Mouse (Mus musculus) testis, adult 2 months (tissue): ENCODE results near the gene Paqr3. TPM values are rescaled to one million over a fixed set of nuclear protein-coding genes. Genes with fewer than 3 reads are reported as not detected.

Experiments
- H3K27ac ChIP-seq: fragments of 200-500 bp; 2 replicates; pipeline ENCODE4 v1.5.1; 2012; ENCODE audit warnings: low read depth, low read length; ENCODE audit not compliant: control insufficient read depth, insufficient read depth
- H3K27me3 ChIP-seq: fragments of 200-500 bp; 2 replicates; pipeline ENCODE4 v1.6.1; 2012; ENCODE audit warnings: mild to moderate bottlenecking, low read length, moderate library complexity; ENCODE audit not compliant: control insufficient read depth, insufficient read depth
- H3K36me3 ChIP-seq: fragments of 200-500 bp; 2 replicates; pipeline ENCODE4 v1.6.1; 2012; ENCODE audit warnings: mild to moderate bottlenecking, low read length; ENCODE audit not compliant: control insufficient read depth, insufficient read depth
- H3K4me1 ChIP-seq: fragments of 200-500 bp; 2 replicates; pipeline ENCODE4 v1.6.1; 2012; ENCODE audit warnings: low read length; ENCODE audit not compliant: control insufficient read depth, insufficient read depth
- H3K4me3 ChIP-seq: fragments of 200-500 bp; 2 replicates; pipeline ENCODE4 v1.5.1; 2012; ENCODE audit warnings: low read depth, mild to moderate bottlenecking, low read length, moderate library complexity, mixed read lengths; ENCODE audit not compliant: control insufficient read depth
- CTCF ChIP-seq: fragments of 200-500 bp; IDR thresholded peaks from 2 replicates; pipeline ENCODE4 v1.5.1; 2012; ENCODE audit warnings: low read depth, mild to moderate bottlenecking, inconsistent platforms, low read length, moderate library complexity; ENCODE audit not compliant: control insufficient read depth, insufficient read depth, insufficient replicate concordance
- POLR2A ChIP-seq: fragments of 200-500 bp; IDR thresholded peaks from 2 replicates; pipeline ENCODE4 v1.6.1; 2012; ENCODE audit warnings: low read depth, mild to moderate bottlenecking, inconsistent platforms, low read length, moderate library complexity; ENCODE audit not compliant: control insufficient read depth
- polyA plus RNA-seq: library from polyadenylated mRNA; depleted of rRNA; stranded (reverse); fragments of >200 nt; gene quantifications from 2 replicates; pipeline ENCODE4 v1.2.3, GENCODE M21; 2012

Gene Paqr3
- polyA plus RNA-seq, 1 experiment = 7.0 TPM

- Histone ChIP-seq H3K4me3 (no peak overlapping the region), H3K27me3 (no peaks in the 10 kb centered on the region), H3K4me1 (peaks cover 9% of the 10 kb centered on the region), H3K36me3 (peaks cover 4% of the 10 kb centered on the region), H3K27ac (peak overlapping the region; percentile 43; the same call in 1 of the 2 replicates)
- no peak for TF ChIP-seq POLR2A
Observed at GRCm38 (mm10) chr5:97084541-97084940, 26.9 kb downstream of the Paqr3 start.

- TF ChIP-seq POLR2A = no peak
- TF ChIP-seq CTCF = no peak
- Histone ChIP-seq H3K27me3 (no peaks in the 10 kb centered on the region), H3K4me3 (no peak overlapping the region), H3K4me1 (peaks cover 9% of the 10 kb centered on the region), H3K27ac (no peak overlapping the region), H3K36me3 (peaks cover 4% of the 10 kb centered on the region)
Observed at GRCm38 (mm10) chr5:97083701-97084100, 27.7 kb downstream of the Paqr3 start.

GRCm38 (mm10) chr5:97081481-97081880 is 29.9 kb downstream of the Paqr3 start:
- Histone ChIP-seq H3K27me3 (no peaks in the 10 kb centered on the region), H3K4me3 (no peak overlapping the region), H3K36me3 (no peaks in the 10 kb centered on the region), H3K4me1 (peaks cover 2% of the 10 kb centered on the region), H3K27ac (no peak overlapping the region)
- no peak for TF ChIP-seq POLR2A
- peak; percentile 35; the same call in 1 of the 2 replicates for TF ChIP-seq CTCF

GRCm38 (mm10) chr5:97078641-97079040 is 32.8 kb downstream of the Paqr3 start:
- Histone ChIP-seq H3K4me1 (peaks cover under 1% of the 10 kb centered on the region; the same call in 1 of the 2 replicates), H3K27ac (no peak overlapping the region), H3K36me3 (no peaks in the 10 kb centered on the region), H3K27me3 (no peaks in the 10 kb centered on the region), H3K4me3 (no peak overlapping the region)
- TF ChIP-seq CTCF (no peak), POLR2A (no peak)

GRCm38 (mm10) chr5:97077676-97078075 is 33.7 kb downstream of the Paqr3 start:
- H3K4me3 ChIP-seq = no peak overlapping the region
- H3K36me3 ChIP-seq = no peaks in the 10 kb centered on the region
- no peak overlapping the region for H3K27ac ChIP-seq
- H3K27me3 ChIP-seq = no peaks in the 10 kb centered on the region
- TF ChIP-seq POLR2A (no peak), CTCF (no peak)
- H3K4me1 ChIP-seq = no peaks in the 10 kb centered on the region

GRCm38 (mm10) chr5:97076167-97076566 is 35.2 kb downstream of the Paqr3 start:
- Histone ChIP-seq H3K4me1 (no peaks in the 10 kb centered on the region), H3K27ac (no peak overlapping the region), H3K36me3 (no peaks in the 10 kb centered on the region), H3K27me3 (no peaks in the 10 kb centered on the region), H3K4me3 (no peak overlapping the region)
- TF ChIP-seq CTCF = no peak
- no peak for TF ChIP-seq POLR2A

- Histone ChIP-seq H3K27me3 (no peaks in the 10 kb centered on the region), H3K4me1 (no peaks in the 10 kb centered on the region)
- TF ChIP-seq CTCF (no peak), POLR2A (no peak)
Observed at GRCm38 (mm10) chr5:97075476-97076151, 35.8 kb downstream of the Paqr3 start.

More at GRCm38 (mm10) chr5:97075476-97076151, 35.8 kb downstream of the Paqr3 start:
- Histone ChIP-seq H3K27ac (no peak overlapping the region), H3K36me3 (no peaks in the 10 kb centered on the region), H3K4me3 (no peak overlapping the region)
